Mouse (Mus musculus): ENCODE data around the gene Gm648.

DNA sequence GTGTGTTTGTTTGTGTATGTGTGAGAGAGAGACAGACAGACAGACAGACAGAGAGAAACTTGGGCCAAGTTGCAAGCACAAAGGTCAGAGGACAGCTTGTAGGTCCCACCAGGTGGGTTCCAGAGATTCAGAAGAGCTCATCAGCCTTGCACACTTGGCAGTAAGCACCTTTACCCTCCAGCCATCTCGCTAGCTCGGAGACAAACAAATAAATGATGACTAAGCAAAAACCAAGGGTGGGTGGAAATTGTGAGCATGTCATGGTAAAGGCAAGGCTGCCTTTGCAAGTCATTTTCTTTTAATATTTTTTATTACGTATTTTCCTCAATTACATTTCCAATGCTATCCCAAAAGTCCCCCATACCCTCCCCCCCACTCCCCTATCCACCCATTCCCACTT is 4.2 kb upstream of the Gm648 start:
- TF ChIP-seq POLR2A (IDR thresholded peaks at IDR 0.05; ENCODE audit: low read depth, low read length) (no peak), CTCF (IDR thresholded peaks at IDR 0.05; ENCODE audit: extremely low read depth, insufficient read depth, insufficient read length, insufficient replicate concordance) (no peak)
